Mouse (Mus musculus) stomach, postnatal 0 days (tissue): ENCODE measurements around the gene 2810006K23Rik.
"Not testable (repeated sequence)": the region's sequence is repeated elsewhere in the genome, so short reads cannot be mapped to it uniquely, and the experiment has no call there.

Experiments used
- CTCF ChIP-seq: IDR thresholded peaks from 2 replicates; pipeline ENCODE4 v1.5.1; 2016; ENCODE audit warnings: antibody characterized with exemption, low read depth, mild to moderate bottlenecking, moderate library complexity
- EP300 ChIP-seq: optimal IDR thresholded peaks from 2 replicates; pipeline ENCODE3; 2016; ENCODE audit warnings: antibody characterized with exemption

- TF ChIP-seq EP300, CTCF: not testable (repeated sequence)
These were observed 35.1 kb downstream of the 2810006K23Rik start, which contains the start of gene Cdk2ap1 for GRCm38 (mm10) chr5:124362982-124363381.
